Mouse (Mus musculus): ENCODE data around the gene Rbm4. TPM values are rescaled to one million over a fixed set of nuclear protein-coding genes. Genes with fewer than 3 reads are reported as not detected.

Gene Rbm4
- polyA plus RNA-seq, 1 experiment from 2014 or later = 66.5 TPM

- WGBS = under 1% methylated on average over 61 of the region's 65 CpGs
- ATAC-seq (ENCODE audit: insufficient number of reproducible peaks, low FRiP score, low TSS enrichment, low read depth) = peak; percentile 97
These were observed 37.3 kb downstream of the Rbm4 start, which contains the start of gene Rbm4b for GRCm38 (mm10) chr19:4756193-4756911. Gene Rbm4b, plus strand, starts transcription at chr19:4756497.

DNA sequence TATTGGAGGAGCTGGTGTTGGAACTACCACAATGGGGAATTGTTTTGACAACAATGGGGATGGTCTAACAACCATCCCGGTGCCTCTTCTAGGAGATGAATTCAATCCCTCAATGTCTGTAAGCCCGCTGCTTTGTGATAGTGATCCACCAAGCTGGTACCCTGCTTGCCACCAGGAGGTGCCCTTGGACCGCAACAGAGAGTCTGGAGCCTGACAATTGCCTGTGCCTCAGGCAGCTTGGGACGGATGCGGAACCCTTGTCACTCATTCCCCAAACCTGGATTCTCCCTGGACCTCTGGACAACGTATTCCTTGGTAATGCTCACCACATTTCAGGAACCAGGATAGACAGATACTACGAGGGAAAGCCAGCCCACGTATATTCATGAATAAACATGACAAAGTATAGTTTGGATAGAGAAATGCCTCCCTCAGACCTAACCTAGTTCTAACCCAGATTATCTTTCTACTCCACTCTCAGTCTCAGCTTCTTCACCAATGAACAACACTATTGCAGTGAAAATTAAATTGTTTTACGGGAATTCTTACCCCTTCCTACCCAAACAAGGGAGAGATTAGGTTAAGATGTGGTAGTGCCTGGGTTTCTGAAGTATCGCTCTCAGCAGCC, 38.0 kb downstream of the Rbm4 start:
- Histone ChIP-seq H3K4me3 (replicated peaks) (peak overlapping the region; percentile 79), H3K9ac (peak overlapping the region; percentile 18; the same call in 1 of the 2 replicates), H3K4me1 (peaks cover 21% of the 10 kb centered on the region), H3K4me2 (replicated peaks) (peak overlapping the region; percentile 63), H3K27ac (replicated peaks) (peak overlapping the region; percentile 95), H3K9me3 (replicated peaks) (no peaks in the 10 kb centered on the region), H3K27me3 (no peaks in the 10 kb centered on the region), H3K36me3 (0 out of 2 replicates have a peak, but pooled peaks cover 3% of the 10 kb centered on the region)
- WGBS = 0% methylated on average over 10 of the region's 10 CpGs
- ATAC-seq (ENCODE audit: insufficient number of reproducible peaks, low FRiP score, low TSS enrichment, low read depth) = peak; percentile 75; the same call in 1 of the 2 replicates

More at GRCm38 (mm10) chr19:4756193-4756911, 37.3 kb downstream of the Rbm4 start, which contains the start of gene Rbm4b:
- Histone ChIP-seq H3K4me2 (replicated peaks) (peak within 1 kb of the TSS; percentile 63), H3K9me3 (replicated peaks) (no peaks in the 10 kb centered on the region), H3K9ac (peak within 1 kb of the TSS; percentile 67), H3K4me3 (replicated peaks) (peak within 1 kb of the TSS; percentile 79), H3K27ac (replicated peaks) (peak within 1 kb of the TSS; percentile 95), H3K36me3 (peaks cover 6% of the 10 kb centered on the region; the same call in 1 of the 2 replicates), H3K27me3 (no peaks in the 10 kb centered on the region), H3K4me1 (peaks cover 21% of the 10 kb centered on the region)

DNA sequence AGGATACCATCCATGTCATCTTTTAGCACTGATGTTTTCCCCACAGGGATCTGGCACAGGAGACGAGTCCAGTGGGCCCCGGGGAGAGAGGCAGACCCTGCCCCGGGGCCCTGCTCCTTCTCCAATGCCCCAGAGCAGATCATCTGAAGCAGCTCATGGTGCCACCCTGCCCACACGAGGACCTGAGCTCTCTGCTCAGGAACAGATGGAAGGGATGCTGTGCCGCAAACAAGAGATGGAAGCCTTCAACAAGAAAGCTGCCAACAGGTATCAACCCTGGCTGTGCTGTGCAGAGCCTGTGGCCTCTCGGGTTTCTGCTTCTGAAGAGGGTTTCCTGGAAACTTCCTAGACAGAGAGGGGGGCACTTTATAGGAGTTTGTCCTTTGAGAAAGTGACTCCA, 43.7 kb downstream of the Rbm4 start:
- Histone ChIP-seq H3K9me3 (replicated peaks) (no peaks in the 10 kb centered on the region), H3K27ac (replicated peaks) (no peak overlapping the region), H3K4me1 (no peaks in the 10 kb centered on the region), H3K4me2 (replicated peaks) (no peak overlapping the region), H3K27me3 (no peaks in the 10 kb centered on the region), H3K9ac (no peak overlapping the region), H3K4me3 (replicated peaks) (no peak overlapping the region), H3K36me3 (peaks cover 6% of the 10 kb centered on the region; the same call in 1 of the 2 replicates)
- ATAC-seq (ENCODE audit: insufficient number of reproducible peaks, low FRiP score, low TSS enrichment, low read depth) = no peak
- WGBS = 75% methylated on average over 6 of the region's 6 CpGs

DNA sequence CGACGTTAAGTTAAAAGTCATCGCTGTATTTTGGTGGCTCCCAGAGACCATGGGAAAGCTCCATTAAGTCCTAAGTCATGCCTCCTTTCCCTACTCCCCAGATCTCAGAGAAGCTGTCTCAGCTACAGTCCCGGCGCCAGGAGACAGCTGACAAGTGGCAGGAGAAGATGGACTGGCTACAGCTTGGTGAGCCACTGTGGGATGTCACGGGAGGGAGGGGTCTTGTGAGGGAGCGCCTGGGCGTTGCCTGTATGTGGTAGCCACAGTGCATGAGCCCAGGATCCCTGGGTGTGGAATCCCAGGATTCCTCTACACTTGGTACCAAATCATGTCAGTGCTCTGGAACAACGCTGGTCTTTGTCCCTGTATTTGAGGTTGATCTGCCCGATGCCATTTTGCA, 45.2 kb downstream of the Rbm4 start:
- H3K4me3 ChIP-seq (replicated peaks) = no peak overlapping the region
- no peak for ATAC-seq (ENCODE audit: insufficient number of reproducible peaks, low FRiP score, low TSS enrichment, low read depth)
- H3K4me2 ChIP-seq (replicated peaks) = no peak overlapping the region
- no peaks in the 10 kb centered on the region for H3K27me3 ChIP-seq
- H3K4me1 ChIP-seq = no peaks in the 10 kb centered on the region
- peaks cover 6% of the 10 kb centered on the region; the same call in 1 of the 2 replicates for H3K36me3 ChIP-seq
- H3K9me3 ChIP-seq (replicated peaks) = no peaks in the 10 kb centered on the region
- H3K9ac ChIP-seq = no peak overlapping the region
- no peak overlapping the region for H3K27ac ChIP-seq (replicated peaks)
- 83% methylated on average over 10 of the region's 10 CpGs for WGBS

DNA sequence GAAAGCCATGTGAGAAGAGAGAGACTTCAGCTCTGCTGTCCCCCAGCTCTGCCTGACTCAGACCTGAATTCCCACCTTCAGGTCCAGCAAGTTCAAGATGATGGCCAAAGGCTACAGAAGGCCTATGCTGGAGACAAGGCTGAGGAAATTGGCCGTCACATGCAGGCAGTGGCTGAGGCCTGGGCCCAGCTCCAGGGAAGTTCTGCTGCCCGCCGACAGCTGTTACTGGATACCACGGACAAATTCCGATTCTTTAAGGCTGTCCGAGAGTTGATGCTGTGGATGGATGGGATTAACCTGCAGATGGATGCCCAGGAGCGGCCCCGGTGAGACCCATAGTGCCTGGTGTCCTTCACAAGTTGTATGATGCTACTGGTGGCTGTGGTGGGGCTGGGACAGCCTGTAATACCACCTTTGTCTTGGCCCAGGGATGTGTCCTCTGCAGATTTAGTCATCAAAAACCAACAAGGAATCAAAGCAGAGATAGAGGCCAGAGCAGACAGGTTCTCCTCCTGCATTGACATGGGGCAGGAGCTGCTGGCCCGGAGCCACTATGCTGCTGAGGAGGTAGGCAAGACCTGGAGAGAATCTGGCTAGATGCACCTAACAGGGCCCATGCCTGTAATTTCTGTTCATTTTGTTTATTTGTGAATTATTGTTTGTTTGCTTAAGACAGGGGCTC, 45.9 kb downstream of the Rbm4 start:
- Histone ChIP-seq H3K27me3 (no peaks in the 10 kb centered on the region), H3K4me2 (replicated peaks) (no peak overlapping the region), H3K9me3 (replicated peaks) (no peaks in the 10 kb centered on the region), H3K27ac (replicated peaks) (no peak overlapping the region), H3K36me3 (peaks cover 6% of the 10 kb centered on the region; the same call in 1 of the 2 replicates), H3K9ac (no peak overlapping the region), H3K4me1 (no peaks in the 10 kb centered on the region), H3K4me3 (replicated peaks) (no peak overlapping the region)
- 88% methylated on average over 9 of the region's 9 CpGs for WGBS
- ATAC-seq (ENCODE audit: insufficient number of reproducible peaks, low FRiP score, low TSS enrichment, low read depth) = no peak

- no peak for ATAC-seq (ENCODE audit: insufficient number of reproducible peaks, low FRiP score, low TSS enrichment, low read depth)
- Histone ChIP-seq H3K27ac (replicated peaks) (no peak overlapping the region), H3K9ac (no peak overlapping the region), H3K36me3 (peaks cover 6% of the 10 kb centered on the region; the same call in 1 of the 2 replicates), H3K4me3 (replicated peaks) (no peak overlapping the region), H3K27me3 (no peaks in the 10 kb centered on the region), H3K4me1 (no peaks in the 10 kb centered on the region), H3K9me3 (replicated peaks) (no peaks in the 10 kb centered on the region), H3K4me2 (replicated peaks) (no peak overlapping the region)
- 81% methylated on average over 14 of the region's 14 CpGs for WGBS
These were observed 47.1 kb downstream of the Rbm4 start for GRCm38 (mm10) chr19:4746611-4747010.

- Histone ChIP-seq H3K4me3 (replicated peaks) (no peak overlapping the region), H3K36me3 (peaks cover 6% of the 10 kb centered on the region; the same call in 1 of the 2 replicates), H3K27ac (replicated peaks) (no peak overlapping the region), H3K4me2 (replicated peaks) (no peak overlapping the region), H3K27me3 (no peaks in the 10 kb centered on the region), H3K4me1 (no peaks in the 10 kb centered on the region), H3K9me3 (replicated peaks) (no peaks in the 10 kb centered on the region), H3K9ac (no peak overlapping the region)
- no peak for ATAC-seq (ENCODE audit: insufficient number of reproducible peaks, low FRiP score, low TSS enrichment, low read depth)
- WGBS = 92% methylated on average over 10 of the region's 10 CpGs
These were observed 48.0 kb downstream of the Rbm4 start for GRCm38 (mm10) chr19:4745681-4746080.

GRCm38 (mm10) chr19:4745057-4745456, 48.6 kb downstream of the Rbm4 start:
- no peak overlapping the region for H3K4me3 ChIP-seq (replicated peaks)
- H3K27ac ChIP-seq (replicated peaks) = no peak overlapping the region
- ATAC-seq (ENCODE audit: insufficient number of reproducible peaks, low FRiP score, low TSS enrichment, low read depth) = no peak
- H3K36me3 ChIP-seq = peaks cover 4% of the 10 kb centered on the region; the same call in 1 of the 2 replicates
- H3K9me3 ChIP-seq (replicated peaks) = no peaks in the 10 kb centered on the region
- H3K4me2 ChIP-seq (replicated peaks) = no peak overlapping the region
- no peaks in the 10 kb centered on the region for H3K27me3 ChIP-seq
- 65% methylated on average over 9 of the region's 9 CpGs for WGBS
- H3K4me1 ChIP-seq = no peaks in the 10 kb centered on the region
- no peak overlapping the region for H3K9ac ChIP-seq

- Histone ChIP-seq H3K4me3 (replicated peaks) (no peak overlapping the region), H3K27me3 (no peaks in the 10 kb centered on the region)
These were observed 49.7 kb downstream of the Rbm4 start for GRCm38 (mm10) chr19:4744026-4744425.

GRCm38 (mm10) chr19:4743524-4743923, 50.2 kb downstream of the Rbm4 start:
- no peak overlapping the region for H3K9ac ChIP-seq
- H3K27ac ChIP-seq (replicated peaks) = no peak overlapping the region
- H3K4me1 ChIP-seq = no peaks in the 10 kb centered on the region
- no peak overlapping the region for H3K4me3 ChIP-seq (replicated peaks)
- no peak for ATAC-seq (ENCODE audit: insufficient number of reproducible peaks, low FRiP score, low TSS enrichment, low read depth)
- H3K36me3 ChIP-seq = no peaks in the 10 kb centered on the region; the same call in 1 of the 2 replicates
- no peaks in the 10 kb centered on the region for H3K27me3 ChIP-seq
- 43% methylated on average over 5 of the region's 5 CpGs for WGBS
- H3K4me2 ChIP-seq (replicated peaks) = no peak overlapping the region
- no peaks in the 10 kb centered on the region for H3K9me3 ChIP-seq (replicated peaks)

More at GRCm38 (mm10) chr19:4744026-4744425, 49.7 kb downstream of the Rbm4 start:
- no peak overlapping the region for H3K4me2 ChIP-seq (replicated peaks)
- no peak overlapping the region for H3K9ac ChIP-seq
- H3K4me1 ChIP-seq = no peaks in the 10 kb centered on the region
- H3K27ac ChIP-seq (replicated peaks) = no peak overlapping the region
- ATAC-seq (ENCODE audit: insufficient number of reproducible peaks, low FRiP score, low TSS enrichment, low read depth) = no peak
- no peaks in the 10 kb centered on the region for H3K9me3 ChIP-seq (replicated peaks)
- 80% methylated on average over 14 of the region's 14 CpGs for WGBS
- H3K36me3 ChIP-seq = peaks cover 3% of the 10 kb centered on the region; the same call in 1 of the 2 replicates

DNA sequence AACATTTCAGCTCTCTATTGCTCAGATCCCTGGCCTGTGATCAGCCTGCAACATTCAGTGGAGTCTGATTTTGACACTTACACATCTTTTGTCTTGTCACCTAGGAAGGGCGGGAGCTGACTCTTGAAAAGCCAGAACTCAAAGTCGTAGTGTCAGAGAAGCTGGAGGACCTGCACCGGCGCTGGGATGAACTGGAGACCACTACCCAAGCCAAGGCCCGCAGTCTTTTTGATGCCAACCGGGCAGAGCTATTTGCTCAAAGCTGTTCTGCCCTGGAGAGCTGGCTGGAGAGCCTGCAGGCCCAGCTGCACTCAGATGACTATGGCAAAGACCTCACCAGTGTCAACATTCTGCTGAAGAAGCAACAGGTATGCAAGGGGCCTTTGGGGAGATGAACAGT, 51.5 kb downstream of the Rbm4 start:
- 92% methylated on average over 6 of the region's 6 CpGs for WGBS
- Histone ChIP-seq H3K4me2 (replicated peaks) (no peak overlapping the region), H3K27me3 (no peaks in the 10 kb centered on the region)

More for the DNA sequence above, 51.5 kb downstream of the Rbm4 start:
- no peaks in the 10 kb centered on the region; the same call in 1 of the 2 replicates for H3K36me3 ChIP-seq
- H3K4me1 ChIP-seq = no peaks in the 10 kb centered on the region
- H3K9ac ChIP-seq = no peak overlapping the region
- ATAC-seq (ENCODE audit: insufficient number of reproducible peaks, low FRiP score, low TSS enrichment, low read depth) = no peak
- H3K27ac ChIP-seq (replicated peaks) = no peak overlapping the region
- H3K4me3 ChIP-seq (replicated peaks) = no peak overlapping the region
- no peaks in the 10 kb centered on the region for H3K9me3 ChIP-seq (replicated peaks)

Data from embryonic facial prominence, embryonic 15.5 days (tissue).